In the genomic region with DNA sequence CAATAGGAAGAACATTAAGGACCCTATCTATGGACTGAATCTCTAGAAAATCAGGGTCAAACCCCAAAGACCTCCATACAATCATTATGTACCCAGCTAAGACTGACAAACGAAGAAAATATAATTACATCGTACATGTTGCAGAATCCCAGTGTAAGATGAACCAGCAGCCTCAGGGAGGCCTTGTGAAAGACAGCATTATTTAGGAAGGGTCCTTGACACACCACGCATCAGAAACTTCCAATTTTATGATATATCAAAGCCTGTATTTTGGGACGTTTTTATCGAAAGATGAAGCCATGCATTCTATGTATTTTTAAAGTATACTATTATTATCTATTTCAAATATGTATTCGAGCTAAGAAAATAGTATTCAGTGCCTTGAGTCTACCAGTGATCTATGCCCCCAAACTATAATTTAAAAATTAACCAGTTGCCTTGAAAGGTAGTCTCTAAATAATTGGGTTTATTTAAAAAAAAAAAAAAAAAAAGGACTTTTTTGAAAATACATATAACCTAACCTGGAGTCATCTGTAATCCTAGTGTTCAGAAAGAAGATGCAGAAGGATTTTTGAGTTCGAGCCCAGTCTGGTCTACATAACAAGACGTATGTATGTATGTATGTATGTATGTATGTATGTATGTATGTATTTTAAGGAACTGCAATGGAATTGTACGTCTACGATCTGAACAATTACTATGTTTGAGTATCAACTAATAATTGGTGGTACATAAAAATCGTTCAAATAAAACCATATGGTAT, we compare ENCODE assay signal across 10 mouse cellular contexts. TPM values are rescaled to one million over a fixed set of nuclear protein-coding genes. Genes with fewer than 3 reads are reported as not detected.
DNase-seq lines count a peak whose midpoint lies in the region; ATAC-seq and TF ChIP-seq lines count a peak whose summit lies in the region.
"Had no signal": no experiment of that assay in that cellular context is flagged by ENCODE, and none has a peak within 500 bp of the region (broad histone marks: within the 10 kb centered on the region; RNA-seq: fewer than 3 reads in every experiment).

No protein-coding gene starts in this region.

- no peak for ATAC-seq in kidney, embryonic 15.5 days (replicated peaks; ENCODE audit: low FRiP score)

- no peaks in the 10 kb centered on the region for H3K9me3 ChIP-seq in kidney, embryonic 15.5 days (replicated peaks)
- H3K9me3 ChIP-seq in E14TG2a.4 (ENCODE audit: low read length) = no peaks in the 10 kb centered on the region
- H3K9me3 ChIP-seq in limb, embryonic 10.5 days (replicated peaks) = no peaks in the 10 kb centered on the region

- H3K27me3 ChIP-seq in kidney, embryonic 15.5 days = no peaks in the 10 kb centered on the region
- H3K27me3 ChIP-seq in E14TG2a.4 (ENCODE audit: insufficient read depth, low read length) = peaks cover 5% of the 10 kb centered on the region; the same call in 1 of the 2 replicates
- no peaks in the 10 kb centered on the region for H3K27me3 ChIP-seq in limb, embryonic 10.5 days (ENCODE audit: low read depth, poor library complexity, severe bottlenecking)

- no peak overlapping the region for H3K9ac ChIP-seq in kidney, embryonic 15.5 days

- H3K4me3 ChIP-seq in kidney, embryonic 15.5 days (replicated peaks) = peak overlapping the region; percentile 69
- H3K4me3 ChIP-seq in E14TG2a.4 (replicated peaks; ENCODE audit: low read length) = peak overlapping the region; percentile 98
- H3K4me3 ChIP-seq in limb, embryonic 10.5 days = peak overlapping the region; percentile 68; the same call in 1 of the 2 replicates

- peak overlapping the region; percentile 83 for H3K4me2 ChIP-seq in kidney, embryonic 15.5 days

- no peak for TF ChIP-seq CTCF in E14TG2a.4 (conservative IDR thresholded peaks at IDR 0.05; ENCODE audit: low read length)

- H3K36me3 ChIP-seq in kidney, embryonic 15.5 days = no peaks in the 10 kb centered on the region
- H3K36me3 ChIP-seq in E14TG2a.4 (ENCODE audit: insufficient read depth, low read length) = no peaks in the 10 kb centered on the region
- no peaks in the 10 kb centered on the region for H3K36me3 ChIP-seq in limb, embryonic 10.5 days

- 51% methylated on average over 11 of the region's 11 CpGs for WGBS in kidney, embryonic 15.5 days
- WGBS in limb, embryonic 10.5 days = 51% methylated on average over 11 of the region's 11 CpGs

- H3K4me1 ChIP-seq in kidney, embryonic 15.5 days = peaks cover 24% of the 10 kb centered on the region
- H3K4me1 ChIP-seq in E14TG2a.4 (replicated peaks; ENCODE audit: low read depth, low read length) = peaks cover 69% of the 10 kb centered on the region
- peaks cover 30% of the 10 kb centered on the region for H3K4me1 ChIP-seq in limb, embryonic 10.5 days

- DNase-seq in kidney, postnatal 25 days = no peak
- DNase-seq in A20 (ENCODE audit: low read depth, low spot score) = peak; percentile 65
- DNase-seq in limb, embryonic 10.5 days (ENCODE audit: low spot score) = no peak
- DNase-seq in B cell, adult 2 months = no peak
- DNase-seq in ovary, adult 18-20 months (ENCODE audit: low spot score) = no peak
- DNase-seq in layer of hippocampus, postnatal 10 days (ENCODE audit: low spot score in 2 of 2) = no peak

- H3K27ac ChIP-seq in kidney, embryonic 15.5 days = no peak overlapping the region
- no peak overlapping the region for H3K27ac ChIP-seq in limb, embryonic 10.5 days

RNA-seq across cellular contexts. Expression of a gene that starts 16.2 kb away (rescaled TPM):
- polyA plus RNA-seq in kidney, embryonic 15.5 days (2015; fragmentation: Nextera tagmentation; extraction: Ambion mirVana) = 20.9 and 22.8 TPM in 2 replicates
- 31.3 and 31.9 TPM in 2 replicates for polyA plus RNA-seq in limb, embryonic 10.5 days (2016; fragmentation: Nextera tagmentation; extraction: Ambion mirVana)
- total RNA-seq in layer of hippocampus, postnatal 10 days (2021) = 1 to 10 TPM; 6.4 to 7.2 TPM

RNA-seq across cellular contexts. Expression of a gene that starts 51.4 kb away (rescaled TPM):
- polyA plus RNA-seq in kidney, embryonic 15.5 days (2015; fragmentation: Nextera tagmentation; extraction: Ambion mirVana) = 16.3 and 16.5 TPM in 2 replicates
- 22.0 and 25.4 TPM in 2 replicates for polyA plus RNA-seq in limb, embryonic 10.5 days (2016; fragmentation: Nextera tagmentation; extraction: Ambion mirVana)
- total RNA-seq in layer of hippocampus, postnatal 10 days (2021) = 10 to 100 TPM; 25.7 to 30.0 TPM

RNA-seq across cellular contexts. Expression of a gene that starts 52.8 kb away (rescaled TPM):
- polyA plus RNA-seq in kidney, embryonic 15.5 days (2015; fragmentation: Nextera tagmentation; extraction: Ambion mirVana) = not detected in 2 replicates
- polyA plus RNA-seq in limb, embryonic 10.5 days (2016; fragmentation: Nextera tagmentation; extraction: Ambion mirVana) = 0.35 and 0.38 TPM in 2 replicates
- total RNA-seq in layer of hippocampus, postnatal 10 days (2021) = not detected
- total RNA-seq: adrenal gland, adult 8-10 months had no signal
- polyA plus RNA-seq: large intestine, adult 2 months had no signal
